Mouse (Mus musculus): Measurements from ENCODE around the gene AC109138.7.

Gene AC109138.7

GRCm38 (mm10) chr19:4257216-4257896, 43.2 kb downstream of the AC109138.7 start:
- peak; percentile 96 for DNase-seq

- no peak for DNase-seq
These were observed 43.7 kb downstream of the AC109138.7 start for GRCm38 (mm10) chr19:4257897-4258252.

- DNase-seq, result no peak
These were observed 47.0 kb downstream of the AC109138.7 start for GRCm38 (mm10) chr19:4261038-4261698.

GRCm38 (mm10) chr19:4262756-4263155, 48.6 kb downstream of the AC109138.7 start:
- DNase-seq, result no peak

GRCm38 (mm10) chr19:4263702-4264101, 49.5 kb downstream of the AC109138.7 start:
- no peak for DNase-seq

- no peak for DNase-seq
These were observed 50.1 kb downstream of the AC109138.7 start for GRCm38 (mm10) chr19:4264171-4264780.

GRCm38 (mm10) chr19:4265956-4266355, 51.8 kb downstream of the AC109138.7 start:
- no peak for DNase-seq

- DNase-seq, result peak; percentile 93
These were observed 54.6 kb downstream of the AC109138.7 start, which contains the start of gene Ssh3 for GRCm38 (mm10) chr19:4268566-4269361. Ssh3 (minus strand) TSS chr19:4269180.

- no peak for DNase-seq
These were observed 56.0 kb downstream of the AC109138.7 start for GRCm38 (mm10) chr19:4270187-4270586.

- no peak for DNase-seq
These were observed 56.8 kb downstream of the AC109138.7 start for GRCm38 (mm10) chr19:4270972-4271371.

GRCm38 (mm10) chr19:4279487-4279886, 65.3 kb downstream of the AC109138.7 start:
- no peak for DNase-seq

- DNase-seq, result no peak
These were observed 66.3 kb downstream of the AC109138.7 start for GRCm38 (mm10) chr19:4280425-4280824.

Measured in kidney, postnatal 14 days (tissue).